Mouse (Mus musculus): ENCODE measurements around the gene 2310061I04Rik. TPM values are rescaled to one million over a fixed set of nuclear protein-coding genes. Genes with fewer than 3 reads are reported as not detected.

2310061I04Rik gene
- polyA plus RNA-seq, 1 experiment, result 73.4 TPM

- Histone ChIP-seq H3K36me3 (ENCODE audit: control insufficient read depth, insufficient read depth, low read length) (peaks cover 7% of the 10 kb centered on the region; the same call in 1 of the 2 replicates), H3K27ac (ENCODE audit: control insufficient read depth, insufficient read depth, low read length) (no peak overlapping the region), H3K4me3 (ENCODE audit: control insufficient read depth, insufficient read depth, low read length) (peak overlapping the region; percentile 82), H3K27me3 (ENCODE audit: control insufficient read depth, insufficient read depth, low read length) (no peaks in the 10 kb centered on the region), H3K4me1 (replicated peaks; ENCODE audit: control insufficient read depth, insufficient read depth, low read length) (peaks cover 15% of the 10 kb centered on the region)
- 17% methylated on average over 12 of the region's 12 CpGs for WGBS
- DNase-seq, result no peak
- TF ChIP-seq POLR2A (IDR thresholded peaks at IDR 0.05; ENCODE audit: control insufficient read depth, extremely low read depth, insufficient read depth, low read length, poor library complexity) (no peak), CTCF (IDR thresholded peaks at IDR 0.05; ENCODE audit: borderline replicate concordance, control insufficient read depth, extremely low read depth, insufficient read depth, low read length, poor library complexity) (no peak)
Measured at GRCm38 (mm10) chr17:35860831-35861197, 36.4 kb downstream of the 2310061I04Rik start.

- Histone ChIP-seq H3K36me3 (ENCODE audit: control insufficient read depth, insufficient read depth, low read length) (peaks cover 7% of the 10 kb centered on the region; the same call in 1 of the 2 replicates), H3K4me3 (ENCODE audit: control insufficient read depth, insufficient read depth, low read length) (no peak overlapping the region), H3K27ac (ENCODE audit: control insufficient read depth, insufficient read depth, low read length) (no peak overlapping the region), H3K4me1 (replicated peaks; ENCODE audit: control insufficient read depth, insufficient read depth, low read length) (peaks cover 5% of the 10 kb centered on the region; the same call in 1 of the 2 replicates), H3K27me3 (ENCODE audit: control insufficient read depth, insufficient read depth, low read length) (no peaks in the 10 kb centered on the region)
- WGBS, result 78% methylated on average over 2 of the region's 2 CpGs
- no peak for TF ChIP-seq CTCF (IDR thresholded peaks at IDR 0.05; ENCODE audit: borderline replicate concordance, control insufficient read depth, extremely low read depth, insufficient read depth, low read length, poor library complexity)
- no peak for TF ChIP-seq POLR2A (IDR thresholded peaks at IDR 0.05; ENCODE audit: control insufficient read depth, extremely low read depth, insufficient read depth, low read length, poor library complexity)
- DNase-seq, result no peak
Measured at GRCm38 (mm10) chr17:35859835-35860234, 37.4 kb downstream of the 2310061I04Rik start.

GRCm38 (mm10) chr17:35859371-35859770 is 37.9 kb downstream of the 2310061I04Rik start:
- no peak for DNase-seq
- H3K27ac ChIP-seq (ENCODE audit: control insufficient read depth, insufficient read depth, low read length), result no peak overlapping the region
- 0 out of 2 replicates have a peak, but pooled peaks cover 3% of the 10 kb centered on the region for H3K4me1 ChIP-seq (replicated peaks; ENCODE audit: control insufficient read depth, insufficient read depth, low read length)
- no peak overlapping the region for H3K4me3 ChIP-seq (ENCODE audit: control insufficient read depth, insufficient read depth, low read length)
- TF ChIP-seq POLR2A (IDR thresholded peaks at IDR 0.05; ENCODE audit: control insufficient read depth, extremely low read depth, insufficient read depth, low read length, poor library complexity), result no peak
- peaks cover 7% of the 10 kb centered on the region; the same call in 1 of the 2 replicates for H3K36me3 ChIP-seq (ENCODE audit: control insufficient read depth, insufficient read depth, low read length)
- 94% methylated on average over 1 of the region's 1 CpGs for WGBS
- no peaks in the 10 kb centered on the region for H3K27me3 ChIP-seq (ENCODE audit: control insufficient read depth, insufficient read depth, low read length)

GRCm38 (mm10) chr17:35850974-35851373 is 46.3 kb downstream of the 2310061I04Rik start:
- H3K4me3 ChIP-seq (ENCODE audit: control insufficient read depth, insufficient read depth, low read length), result no peak overlapping the region
- no peak for TF ChIP-seq POLR2A (IDR thresholded peaks at IDR 0.05; ENCODE audit: control insufficient read depth, extremely low read depth, insufficient read depth, low read length, poor library complexity)
- no peak for TF ChIP-seq CTCF (IDR thresholded peaks at IDR 0.05; ENCODE audit: borderline replicate concordance, control insufficient read depth, extremely low read depth, insufficient read depth, low read length, poor library complexity)
- WGBS, result 78% methylated on average over 3 of the region's 3 CpGs
- H3K36me3 ChIP-seq (ENCODE audit: control insufficient read depth, insufficient read depth, low read length), result peaks cover 37% of the 10 kb centered on the region
- no peaks in the 10 kb centered on the region; the same call in 1 of the 2 replicates for H3K4me1 ChIP-seq (replicated peaks; ENCODE audit: control insufficient read depth, insufficient read depth, low read length)
- H3K27ac ChIP-seq (ENCODE audit: control insufficient read depth, insufficient read depth, low read length), result no peak overlapping the region
- H3K27me3 ChIP-seq (ENCODE audit: control insufficient read depth, insufficient read depth, low read length), result no peaks in the 10 kb centered on the region
- no peak for DNase-seq

GRCm38 (mm10) chr17:35848112-35848511 is 49.1 kb downstream of the 2310061I04Rik start:
- no peak for TF ChIP-seq POLR2A (IDR thresholded peaks at IDR 0.05; ENCODE audit: control insufficient read depth, extremely low read depth, insufficient read depth, low read length, poor library complexity)
- TF ChIP-seq CTCF (IDR thresholded peaks at IDR 0.05; ENCODE audit: borderline replicate concordance, control insufficient read depth, extremely low read depth, insufficient read depth, low read length, poor library complexity), result no peak
- 27% methylated on average over 1 of the region's 1 CpGs for WGBS
- DNase-seq, result no peak
- Histone ChIP-seq H3K36me3 (ENCODE audit: control insufficient read depth, insufficient read depth, low read length) (peaks cover 35% of the 10 kb centered on the region), H3K4me1 (replicated peaks; ENCODE audit: control insufficient read depth, insufficient read depth, low read length) (no peaks in the 10 kb centered on the region; the same call in 1 of the 2 replicates), H3K27ac (ENCODE audit: control insufficient read depth, insufficient read depth, low read length) (no peak overlapping the region), H3K4me3 (ENCODE audit: control insufficient read depth, insufficient read depth, low read length) (no peak overlapping the region), H3K27me3 (ENCODE audit: control insufficient read depth, insufficient read depth, low read length) (no peaks in the 10 kb centered on the region)

GRCm38 (mm10) chr17:35843514-35843913 is 53.7 kb downstream of the 2310061I04Rik start:
- DNase-seq, result peak; percentile 28
- WGBS, result 98% methylated on average over 3 of the region's 3 CpGs
- H3K4me1 ChIP-seq (replicated peaks; ENCODE audit: control insufficient read depth, insufficient read depth, low read length), result peaks cover 8% of the 10 kb centered on the region
- H3K27me3 ChIP-seq (ENCODE audit: control insufficient read depth, insufficient read depth, low read length), result no peaks in the 10 kb centered on the region
- no peak overlapping the region for H3K4me3 ChIP-seq (ENCODE audit: control insufficient read depth, insufficient read depth, low read length)
- TF ChIP-seq POLR2A (IDR thresholded peaks at IDR 0.05; ENCODE audit: control insufficient read depth, extremely low read depth, insufficient read depth, low read length, poor library complexity) (no peak), CTCF (IDR thresholded peaks at IDR 0.05; ENCODE audit: borderline replicate concordance, control insufficient read depth, extremely low read depth, insufficient read depth, low read length, poor library complexity) (no peak)
- H3K36me3 ChIP-seq (ENCODE audit: control insufficient read depth, insufficient read depth, low read length), result peaks cover 18% of the 10 kb centered on the region
- H3K27ac ChIP-seq (ENCODE audit: control insufficient read depth, insufficient read depth, low read length), result no peak overlapping the region

Other genes with a start within 250 kb of the 2310061I04Rik start
- 153 and 171 TPM in 2 replicates for gene Vars2, start 229.8 kb downstream of the 2310061I04Rik start, polyA plus RNA-seq (2012; rRNA removed)
- gene Gtf2h4, start 223.7 kb downstream of the 2310061I04Rik start, polyA plus RNA-seq (2012; rRNA removed), result 317 and 352 TPM in 2 replicates
- 33.6 and 43.6 TPM in 2 replicates for gene Ddr1, start 192.8 kb downstream of the 2310061I04Rik start, polyA plus RNA-seq (2012; rRNA removed)
- 6.2 and 6.4 TPM in 2 replicates for gene Ier3, start 75.7 kb downstream of the 2310061I04Rik start, polyA plus RNA-seq (2012; rRNA removed)
- gene Flot1, start 74.2 kb downstream of the 2310061I04Rik start, polyA plus RNA-seq (2012; rRNA removed), result 62.4 and 70.4 TPM in 2 replicates
- gene Tubb5, start 59.1 kb downstream of the 2310061I04Rik start, polyA plus RNA-seq (2012; rRNA removed), result 1,522 and 2,049 TPM in 2 replicates
- 17.4 and 22.4 TPM in 2 replicates for gene Mdc1, start 55.9 kb downstream of the 2310061I04Rik start, polyA plus RNA-seq (2012; rRNA removed)
- gene Nrm, start 36.1 kb downstream of the 2310061I04Rik start, polyA plus RNA-seq (2012; rRNA removed), result 82.8 and 111 TPM in 2 replicates
- gene Ppp1r18, start 31.8 kb downstream of the 2310061I04Rik start, polyA plus RNA-seq (2012; rRNA removed), result 174 and 176 TPM in 2 replicates
- 174 and 182 TPM in 2 replicates for gene Dhx16, start 17.6 kb downstream of the 2310061I04Rik start, polyA plus RNA-seq (2012; rRNA removed)
- 63.9 and 64.9 TPM in 2 replicates for gene Atat1, start 12.6 kb upstream of the 2310061I04Rik start, polyA plus RNA-seq (2012; rRNA removed)
- 67.6 and 69.7 TPM in 2 replicates for gene Mrps18b, start 19.0 kb upstream of the 2310061I04Rik start, polyA plus RNA-seq (2012; rRNA removed)
- gene Ppp1r10, start 19.0 kb upstream of the 2310061I04Rik start, polyA plus RNA-seq (2012; rRNA removed), result 63.0 and 65.6 TPM in 2 replicates
- gene Abcf1, start 72.3 kb upstream of the 2310061I04Rik start, polyA plus RNA-seq (2012; rRNA removed), result 128 and 132 TPM in 2 replicates
- gene Gnl1, start 82.4 kb upstream of the 2310061I04Rik start, polyA plus RNA-seq (2012; rRNA removed), result 37.9 and 45.5 TPM in 2 replicates
- gene Prr3, start 82.8 kb upstream of the 2310061I04Rik start, polyA plus RNA-seq (2012; rRNA removed), result 35.5 and 42.6 TPM in 2 replicates
- gene H2-T24, start 123.1 kb upstream of the 2310061I04Rik start, polyA plus RNA-seq (2012; rRNA removed), result 15.0 and 20.4 TPM in 2 replicates
- 380 and 457 TPM in 2 replicates for gene H2-T23, start 135.4 kb upstream of the 2310061I04Rik start, polyA plus RNA-seq (2012; rRNA removed)
- gene H2-T22, start 145.3 kb upstream of the 2310061I04Rik start, polyA plus RNA-seq (2012; rRNA removed), result 105 and 119 TPM in 2 replicates
- 0.22 TPM in 1 of 2 replicates, not detected in the other for gene Gm6034, start 145.5 kb upstream of the 2310061I04Rik start, polyA plus RNA-seq (2012; rRNA removed)
- gene Gm11127, start 160.9 kb upstream of the 2310061I04Rik start, polyA plus RNA-seq (2012; rRNA removed), result 0.39 and 0.61 TPM in 2 replicates
- gene Gm19684, start 224.2 kb upstream of the 2310061I04Rik start, polyA plus RNA-seq (2012; rRNA removed), result 1.4 and 1.7 TPM in 2 replicates
- 1.7 and 2.4 TPM in 2 replicates for gene Gm7030, start 232.0 kb upstream of the 2310061I04Rik start, polyA plus RNA-seq (2012; rRNA removed)

Measured in thymus, adult 2 months (tissue).